ENCODE assay signal across 8 mouse cellular contexts in the genomic region with DNA sequence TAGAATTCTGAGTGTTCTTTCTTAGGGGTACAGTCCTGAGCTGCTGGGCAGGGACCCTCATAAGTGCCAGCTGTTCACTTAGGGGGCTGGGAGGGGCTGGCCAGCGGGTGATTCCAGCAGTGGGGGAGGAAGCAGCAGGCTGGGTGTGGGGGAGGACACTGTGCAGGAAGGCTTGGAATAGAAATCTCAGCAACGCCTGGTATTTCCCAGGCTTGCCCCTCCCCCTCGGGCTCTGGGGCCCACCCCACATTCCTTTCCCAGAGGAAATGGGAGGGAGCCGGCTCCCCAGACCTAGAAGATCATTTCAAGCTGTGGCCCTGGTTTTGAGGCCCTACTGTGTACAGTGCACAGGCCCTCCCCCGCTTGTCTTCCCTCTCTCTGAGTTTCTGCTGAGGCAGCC. TPM values are rescaled to one million over a fixed set of nuclear protein-coding genes. Genes with fewer than 3 reads are reported as not detected.
DNase-seq lines count a peak whose midpoint lies in the region; ATAC-seq and TF ChIP-seq lines count a peak whose summit lies in the region.

No protein-coding gene starts in this region.

- TF ChIP-seq POLR2A in heart, adult 2 months (IDR thresholded peaks at IDR 0.05; ENCODE audit: insufficient read depth, low read depth, low read length): 0 out of 2 replicates have a peak, but pooled peaks have one; percentile 50
- TF ChIP-seq POLR2A in thymus, adult 2 months (IDR thresholded peaks at IDR 0.05; ENCODE audit: control insufficient read depth, extremely low read depth, insufficient read depth, low read length, poor library complexity): no peak

- peak; percentile 94 for TF ChIP-seq EP300 in heart, adult 2 months (IDR thresholded peaks at IDR 0.05; ENCODE audit: insufficient read depth, low read depth, low read length)

- H3K4me3 ChIP-seq in forebrain, embryonic 13.5 days: no peak overlapping the region
- no peak overlapping the region for H3K4me3 ChIP-seq in forebrain, embryonic 16.5 days (replicated peaks; ENCODE audit: low read length)
- H3K4me3 ChIP-seq in heart, adult 2 months: no peak overlapping the region
- H3K4me3 ChIP-seq in lung, embryonic 15.5 days: no peak overlapping the region
- no peak overlapping the region for H3K4me3 ChIP-seq in thymus, adult 2 months (ENCODE audit: control insufficient read depth, insufficient read depth, low read length)

- no peak for TF ChIP-seq CTCF in heart, adult 2 months (IDR thresholded peaks at IDR 0.05)
- no peak for TF ChIP-seq CTCF in thymus, adult 2 months (IDR thresholded peaks at IDR 0.05; ENCODE audit: borderline replicate concordance, control insufficient read depth, extremely low read depth, insufficient read depth, low read length, poor library complexity)

- no peaks in the 10 kb centered on the region for H3K9me3 ChIP-seq in forebrain, embryonic 13.5 days (replicated peaks)
- H3K9me3 ChIP-seq in forebrain, embryonic 16.5 days (ENCODE audit: control insufficient read depth, low read length): no peaks in the 10 kb centered on the region
- no peaks in the 10 kb centered on the region for H3K9me3 ChIP-seq in lung, embryonic 15.5 days

- 12% methylated on average over 5 of the region's 5 CpGs for WGBS in forebrain, embryonic 13.5 days
- WGBS in forebrain, embryonic 16.5 days: 15% methylated on average over 5 of the region's 5 CpGs
- 8% methylated on average over 5 of the region's 5 CpGs for WGBS in heart, adult 2 months
- 1% methylated on average over 5 of the region's 5 CpGs for WGBS in lung, embryonic 15.5 days
- 87% methylated on average over 5 of the region's 5 CpGs for WGBS in thymus, adult 2 months

- no peaks in the 10 kb centered on the region for H3K36me3 ChIP-seq in forebrain, embryonic 13.5 days (ENCODE audit: poor library complexity, severe bottlenecking)
- no peaks in the 10 kb centered on the region for H3K36me3 ChIP-seq in forebrain, embryonic 16.5 days (ENCODE audit: control insufficient read depth, insufficient read depth)
- H3K36me3 ChIP-seq in heart, adult 2 months (ENCODE audit: control insufficient read depth, insufficient read depth, low read length): peaks cover 2% of the 10 kb centered on the region; the same call in 1 of the 2 replicates
- H3K36me3 ChIP-seq in lung, embryonic 15.5 days: no peaks in the 10 kb centered on the region
- no peaks in the 10 kb centered on the region for H3K36me3 ChIP-seq in thymus, adult 2 months (ENCODE audit: control insufficient read depth, insufficient read depth, low read length)

- intact Hi-C loops in heart, adult 2 months (cut with DNase I): no loop called here

- DNase-seq in adrenal gland, postnatal 14 days: peak; percentile 82
- peak; percentile 86 to 90 for DNase-seq in heart, adult 2 months
- DNase-seq in kidney, adult 8-10 months: peak; percentile 80 to 83
- peak; percentile 58 to 78 for DNase-seq in urinary bladder, postnatal 36 days (ENCODE audit: low spot score in 2 of 2)
- no peak for DNase-seq in thymus, adult 2 months

- H3K4me2 ChIP-seq in forebrain, embryonic 13.5 days: no peak overlapping the region
- H3K4me2 ChIP-seq in forebrain, embryonic 16.5 days (ENCODE audit: low read length): no peak overlapping the region
- H3K4me2 ChIP-seq in lung, embryonic 15.5 days: peak overlapping the region; percentile 35

- H3K27ac ChIP-seq in forebrain, embryonic 13.5 days: no peak overlapping the region
- H3K27ac ChIP-seq in forebrain, embryonic 16.5 days (ENCODE audit: low read length): no peak overlapping the region
- H3K27ac ChIP-seq in heart, adult 2 months: peak overlapping the region; percentile 93
- peak overlapping the region; percentile 95 for H3K27ac ChIP-seq in lung, embryonic 15.5 days
- H3K27ac ChIP-seq in thymus, adult 2 months (ENCODE audit: control insufficient read depth, insufficient read depth, low read length): no peak overlapping the region

- H3K9ac ChIP-seq in forebrain, embryonic 13.5 days: 0 out of 2 replicates have a peak overlapping the region, but pooled peaks have one; percentile 21
- H3K9ac ChIP-seq in forebrain, embryonic 16.5 days (replicated peaks; ENCODE audit: low read depth, low read length): no peak overlapping the region
- H3K9ac ChIP-seq in heart, adult 2 months (ENCODE audit: low read depth, low read length): no peak overlapping the region; the same call in 1 of the 2 replicates
- H3K9ac ChIP-seq in lung, embryonic 15.5 days: no peak overlapping the region; the same call in 1 of the 2 replicates

- no peaks in the 10 kb centered on the region for H3K79me2 ChIP-seq in heart, adult 2 months (replicated peaks; ENCODE audit: control insufficient read depth, insufficient read depth, low read length)

- H3K4me1 ChIP-seq in forebrain, embryonic 13.5 days: peaks cover 41% of the 10 kb centered on the region
- peaks cover 25% of the 10 kb centered on the region for H3K4me1 ChIP-seq in forebrain, embryonic 16.5 days (replicated peaks; ENCODE audit: control insufficient read depth, insufficient read depth, low read length)
- peaks cover 38% of the 10 kb centered on the region for H3K4me1 ChIP-seq in heart, adult 2 months (ENCODE audit: control insufficient read depth, insufficient read depth, low read length)
- H3K4me1 ChIP-seq in lung, embryonic 15.5 days: peaks cover 80% of the 10 kb centered on the region
- H3K4me1 ChIP-seq in thymus, adult 2 months (replicated peaks; ENCODE audit: control insufficient read depth, insufficient read depth, low read length): peaks cover 40% of the 10 kb centered on the region

- no peak for ATAC-seq in forebrain, embryonic 13.5 days
- ATAC-seq in forebrain, embryonic 16.5 days: no peak
- peak; percentile 37; the same call in 1 of the 2 replicates for ATAC-seq in lung, embryonic 15.5 days (ENCODE audit: borderline replicate concordance, extremely low read depth, low FRiP score, low TSS enrichment)

- peaks cover 57% of the 10 kb centered on the region for H3K27me3 ChIP-seq in forebrain, embryonic 13.5 days
- peaks cover 12% of the 10 kb centered on the region for H3K27me3 ChIP-seq in forebrain, embryonic 16.5 days (replicated peaks; ENCODE audit: control insufficient read depth, insufficient read depth, low read length)
- H3K27me3 ChIP-seq in heart, adult 2 months (ENCODE audit: control insufficient read depth, insufficient read depth, low read length): no peaks in the 10 kb centered on the region
- no peaks in the 10 kb centered on the region for H3K27me3 ChIP-seq in lung, embryonic 15.5 days
- H3K27me3 ChIP-seq in thymus, adult 2 months (ENCODE audit: control insufficient read depth, insufficient read depth, low read length): peaks cover 12% of the 10 kb centered on the region

RNA-seq across cellular contexts. Expression of a gene that starts 22.4 kb away (rescaled TPM):
- polyA plus RNA-seq in forebrain, embryonic 13.5 days (2015; fragmentation: Nextera tagmentation; extraction: Ambion mirVana): 3.6 and 4.4 TPM in 2 replicates
- 6.9 and 7.5 TPM in 2 replicates for polyA plus RNA-seq in forebrain, embryonic 16.5 days (2015; fragmentation: Nextera tagmentation; extraction: Ambion mirVana)
- 31.4 and 32.8 TPM in 2 replicates for total RNA-seq in adrenal gland, postnatal 14 days (2021)
- 10 to 100 TPM; 12.8 to 13.7 TPM for total RNA-seq in heart, adult 2 months (2021)
- polyA plus RNA-seq in heart, adult 2 months (2012; rRNA removed): 18.4 and 19.2 TPM in 2 replicates
- 7.0 and 7.4 TPM in 2 replicates for polyA plus RNA-seq in lung, embryonic 15.5 days (2015; fragmentation: Nextera tagmentation; extraction: Ambion mirVana)
- 13.3 and 18.0 TPM in 2 replicates for polyA plus RNA-seq in thymus, adult 2 months (2012; rRNA removed)

Comparison
In these comparisons a context has a peak if more than half of its experiments do, and no peak if none do; other contexts are left out.
1. H3K27ac ChIP-seq: peak in heart, adult 2 months (single experiment) and lung, embryonic 15.5 days (single experiment); none in forebrain, embryonic 13.5 days (single experiment), forebrain, embryonic 16.5 days (single experiment) and thymus, adult 2 months (single experiment).